Mouse (Mus musculus) lung, postnatal 0 days (tissue): ENCODE data around the gene Ccno.

Experiments
- CTCF ChIP-seq: IDR thresholded peaks from 2 replicates; pipeline ENCODE4 v1.5.1; 2016; ENCODE audit warnings: antibody characterized with exemption, mild to moderate bottlenecking
- EP300 ChIP-seq: IDR thresholded peaks from 2 replicates; pipeline ENCODE4 v1.6.1; 2016; ENCODE audit warnings: antibody characterized with exemption, mild to moderate bottlenecking, control low read depth

- TF ChIP-seq EP300 (no peak), CTCF (no peak)
These were observed 24.5 kb upstream of the Ccno start for GRCm38 (mm10) chr13:112963081-112963480.
